Mouse (Mus musculus): Measurements from ENCODE around the gene Zranb3.

Gene Zranb3

GRCm38 (mm10) chr1:127934322-127934721 lies 168.5 kb downstream of the Zranb3 start:
- no peak for DNase-seq

GRCm38 (mm10) chr1:127933405-127933804 lies 169.4 kb downstream of the Zranb3 start:
- DNase-seq: no peak

- no peak for DNase-seq
These were observed 187.0 kb downstream of the Zranb3 start for GRCm38 (mm10) chr1:127915802-127916201.

GRCm38 (mm10) chr1:127915316-127915715 lies 187.5 kb downstream of the Zranb3 start:
- no peak for DNase-seq

- DNase-seq: no peak
These were observed 189.7 kb downstream of the Zranb3 start for GRCm38 (mm10) chr1:127913116-127913515.

- DNase-seq: no peak
These were observed 198.0 kb downstream of the Zranb3 start for GRCm38 (mm10) chr1:127904774-127905385.

Data from thymus, postnatal 36 days (tissue).